Mouse (Mus musculus) layer of hippocampus, adult 9-11 months (tissue): Measurements from ENCODE around the gene Lrrtm3.
A peak's percentile ranks its signal among the peaks of the same experiment; 100 is the strongest.

ENCODE experiments used
- DNase-seq: peaks from one replicate; pipeline ENCODE4 v3.0.0; 2022

The Lrrtm3 gene

GRCm38 (mm10) chr10:64041218-64041617 is 48.9 kb downstream of the Lrrtm3 start:
- DNase-seq: no peak

GRCm38 (mm10) chr10:64039760-64040535 is 50.1 kb downstream of the Lrrtm3 start:
- peak; percentile 38 for DNase-seq

GRCm38 (mm10) chr10:64030901-64031300 is 59.2 kb downstream of the Lrrtm3 start:
- no peak for DNase-seq

GRCm38 (mm10) chr10:64023340-64023739 is 66.7 kb downstream of the Lrrtm3 start:
- peak; percentile 18 for DNase-seq

GRCm38 (mm10) chr10:64020347-64020746 is 69.7 kb downstream of the Lrrtm3 start:
- no peak for DNase-seq

- no peak for DNase-seq
Observed at GRCm38 (mm10) chr10:64001996-64002395, 88.1 kb downstream of the Lrrtm3 start.

GRCm38 (mm10) chr10:64001531-64001930 is 88.5 kb downstream of the Lrrtm3 start:
- no peak for DNase-seq

GRCm38 (mm10) chr10:63994251-63994650 is 95.8 kb downstream of the Lrrtm3 start:
- peak; percentile 11 for DNase-seq

- DNase-seq: peak; percentile 7
Observed at GRCm38 (mm10) chr10:63985576-63985975, 104.5 kb downstream of the Lrrtm3 start.

GRCm38 (mm10) chr10:63979410-63979809 is 110.7 kb downstream of the Lrrtm3 start:
- DNase-seq: no peak

- DNase-seq: no peak
Observed at GRCm38 (mm10) chr10:63978969-63979368, 111.1 kb downstream of the Lrrtm3 start.

- no peak for DNase-seq
Observed at GRCm38 (mm10) chr10:63978535-63978934, 111.5 kb downstream of the Lrrtm3 start.

- no peak for DNase-seq
Observed at GRCm38 (mm10) chr10:63978101-63978500, 112.0 kb downstream of the Lrrtm3 start.

- no peak for DNase-seq
Observed at GRCm38 (mm10) chr10:63972300-63972699, 117.8 kb downstream of the Lrrtm3 start.

- no peak for DNase-seq
Observed at GRCm38 (mm10) chr10:63954308-63954930, 135.7 kb downstream of the Lrrtm3 start.

- DNase-seq: no peak
Observed at GRCm38 (mm10) chr10:63951481-63951880, 138.6 kb downstream of the Lrrtm3 start.

GRCm38 (mm10) chr10:63950867-63951266 is 139.2 kb downstream of the Lrrtm3 start:
- DNase-seq: no peak

- peak; percentile 18 for DNase-seq
Observed at GRCm38 (mm10) chr10:63947266-63947665, 142.8 kb downstream of the Lrrtm3 start.

- DNase-seq: no peak
Observed at GRCm38 (mm10) chr10:63945534-63945933, 144.5 kb downstream of the Lrrtm3 start.

- DNase-seq: no peak
Observed at GRCm38 (mm10) chr10:63933946-63934345, 156.1 kb downstream of the Lrrtm3 start.

GRCm38 (mm10) chr10:63927334-63927733 is 162.7 kb downstream of the Lrrtm3 start, which contains the start of gene Gm10118:
Gene Gm10118 (minus strand): TSS chr10:63927434.
- no peak for DNase-seq

GRCm38 (mm10) chr10:63908878-63909277 is 181.2 kb downstream of the Lrrtm3 start:
- DNase-seq: no peak

GRCm38 (mm10) chr10:63899891-63900290 is 190.2 kb downstream of the Lrrtm3 start:
- no peak for DNase-seq

GRCm38 (mm10) chr10:63894612-63895011 is 195.5 kb downstream of the Lrrtm3 start:
- no peak for DNase-seq
